Mouse (Mus musculus) kidney, adult 2 months (tissue): ENCODE measurements around the gene Phf14.

Experiments
- CTCF ChIP-seq: fragments of 200-500 bp; conservative IDR thresholded peaks from 2 replicates; pipeline ENCODE4 v1.5.1; 2011; ENCODE audit warnings: low read depth, mild to moderate bottlenecking, control low read depth, low read length, moderate library complexity, mixed read lengths; ENCODE audit not compliant: insufficient read depth, insufficient read length
- POLR2A ChIP-seq: fragments of 200-500 bp; IDR thresholded peaks from one replicate; pipeline ENCODE4 v1.6.1; 2011; ENCODE audit warnings: low read depth, low read length, control low read depth

DNA sequence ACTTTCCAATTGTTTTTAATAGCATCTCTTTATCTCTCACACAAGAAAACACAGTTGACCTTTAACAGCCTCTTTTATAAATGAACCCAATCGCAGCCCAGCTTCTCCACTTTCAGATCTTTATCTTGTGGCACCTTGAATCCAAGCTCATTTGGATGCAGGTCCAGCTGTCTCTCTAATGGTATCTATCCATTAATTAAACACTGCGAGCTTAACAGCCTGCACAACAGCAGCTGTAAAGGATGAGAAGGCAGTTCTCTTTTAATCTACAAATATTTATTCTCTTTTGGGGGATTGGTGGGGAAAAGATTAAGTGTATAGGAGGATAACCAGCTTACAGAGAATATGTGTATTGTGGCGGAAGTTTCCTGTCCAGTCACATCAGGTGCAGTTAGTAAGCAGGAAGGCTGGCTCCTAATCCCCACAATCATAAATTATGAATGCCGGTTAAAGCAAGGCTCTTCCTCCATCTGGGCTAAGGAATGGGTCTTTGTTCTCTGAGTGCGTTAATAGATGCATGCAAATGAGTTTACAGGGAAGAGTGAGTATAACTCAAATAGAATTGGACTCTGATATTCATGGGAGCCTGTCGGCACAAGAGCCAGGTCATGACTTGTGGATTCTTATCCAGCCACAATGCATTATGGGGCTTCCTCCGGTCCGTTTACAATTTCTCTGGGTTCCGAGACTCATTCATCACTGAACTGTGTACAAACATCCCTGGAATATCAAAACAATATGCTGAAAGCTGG, 210.4 kb downstream of the Phf14 start:
- TF ChIP-seq CTCF (no peak), POLR2A (no peak)
